Comparison of ENCODE assay signal across 15 mouse cellular contexts in the genomic region with DNA sequence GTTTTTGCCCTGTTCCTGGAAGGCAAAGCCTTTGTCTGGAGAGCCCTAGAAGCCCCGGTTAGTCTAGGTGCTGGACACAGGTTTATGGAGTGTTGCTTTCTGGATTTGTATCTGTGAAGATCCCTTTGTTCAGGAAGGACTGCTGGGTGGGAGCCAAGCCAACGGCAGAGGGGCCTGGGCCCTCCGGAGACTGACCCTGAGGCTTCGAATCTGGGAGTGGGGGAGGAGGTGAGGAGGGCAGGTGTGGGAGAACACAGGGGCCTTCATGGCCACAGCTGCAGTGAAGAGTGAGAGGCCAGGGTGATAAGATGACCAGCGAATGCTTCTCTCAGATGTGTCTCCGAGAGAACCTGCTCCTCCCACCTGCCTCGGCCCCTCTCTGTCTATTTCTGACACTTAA. TPM values are rescaled to one million over a fixed set of nuclear protein-coding genes. Genes with fewer than 3 reads are reported as not detected.
"Had no signal": no experiment of that assay in that cellular context is flagged by ENCODE, and none has a peak within 500 bp of the region (broad histone marks: within the 10 kb centered on the region; RNA-seq: fewer than 3 reads in every experiment).

No protein-coding gene starts in this region.

- H3K4me2 ChIP-seq: liver, embryonic 13.5 days had no signal

- H3K27ac ChIP-seq: kidney, embryonic 15.5 days; left cerebral cortex, adult 2 months; liver, embryonic 13.5 days; lung, embryonic 15.5 days; midbrain, embryonic 10.5 days; midbrain, embryonic 15.5 days; neural tube, embryonic 12.5 days; stomach, postnatal 0 days had no signal

- H3K36me3 ChIP-seq: kidney, embryonic 15.5 days; liver, embryonic 13.5 days; lung, embryonic 15.5 days; midbrain, embryonic 10.5 days; midbrain, embryonic 15.5 days; neural tube, embryonic 12.5 days had no signal

- H3K4me3 ChIP-seq: left cerebral cortex, adult 2 months; liver, embryonic 13.5 days; lung, embryonic 15.5 days; midbrain, embryonic 15.5 days; neural tube, embryonic 12.5 days had no signal

- H3K9me3 ChIP-seq: kidney, embryonic 15.5 days; liver, embryonic 13.5 days; lung, embryonic 15.5 days; midbrain, embryonic 10.5 days; midbrain, embryonic 15.5 days; neural tube, embryonic 12.5 days had no signal

- DNase-seq: kidney, adult 2 months; kidney, postnatal 14 days; liver; liver, embryonic 13.5 days; liver, postnatal 0 days; thymus, adult 2 months; thymus, postnatal 36 days had no signal

- ATAC-seq: intestine, embryonic 16.5 days; liver, postnatal 0 days; midbrain, embryonic 15.5 days had no signal

- H3K9ac ChIP-seq: kidney, embryonic 15.5 days; liver, embryonic 13.5 days; liver, postnatal 0 days; lung, embryonic 15.5 days; midbrain, embryonic 15.5 days; neural tube, embryonic 12.5 days had no signal

RNA-seq across cellular contexts. Expression of gene Wnt10a, which starts 17.3 kb away (rescaled TPM):
- polyA plus RNA-seq: liver, embryonic 13.5 days had no signal

RNA-seq across cellular contexts. Expression of gene Prkag3, which starts 25.0 kb away (rescaled TPM):
- polyA plus RNA-seq: midbrain, embryonic 10.5 days; midbrain, embryonic 15.5 days had no signal
